Mouse (Mus musculus): ENCODE measurements around the gene Tead1.
"Not testable (repeated sequence)": the region's sequence is repeated elsewhere in the genome, so short reads cannot be mapped to it uniquely, and the experiment has no call there.

The Tead1 gene

GRCm38 (mm10) chr7:112918279-112918991 is 239.3 kb downstream of the Tead1 start:
- DNase-seq (ENCODE audit: low spot score in 2 of 2): no peak

DNA sequence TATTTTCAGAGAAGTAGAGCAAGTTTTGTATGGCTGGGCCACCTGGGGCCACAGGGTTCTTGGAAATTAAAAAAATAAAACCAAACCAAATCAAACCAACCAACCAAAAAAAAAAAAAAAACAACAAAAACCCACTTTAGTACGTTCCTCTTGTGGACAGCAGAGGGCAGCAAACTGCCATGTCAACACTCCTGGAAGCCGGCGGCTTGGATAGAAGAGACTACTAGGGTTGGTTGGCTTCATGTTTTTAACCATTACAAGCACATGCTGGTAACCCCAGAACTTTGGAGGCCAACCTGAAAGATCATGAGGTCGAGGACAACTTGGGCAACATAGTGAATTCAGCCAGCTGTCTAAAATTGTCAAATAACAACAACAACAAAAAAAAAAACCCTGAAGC is 240.7 kb downstream of the Tead1 start:
- peak in 1 of 2 experiments; percentile 3 for DNase-seq (ENCODE audit: low spot score in 2 of 2)

- DNase-seq (ENCODE audit: low spot score in 2 of 2): no peak
These were observed 243.7 kb downstream of the Tead1 start for GRCm38 (mm10) chr7:112922801-112923200.

GRCm38 (mm10) chr7:112923712-112924111 is 244.6 kb downstream of the Tead1 start:
- DNase-seq (ENCODE audit: low spot score in 2 of 2): no peak

DNA sequence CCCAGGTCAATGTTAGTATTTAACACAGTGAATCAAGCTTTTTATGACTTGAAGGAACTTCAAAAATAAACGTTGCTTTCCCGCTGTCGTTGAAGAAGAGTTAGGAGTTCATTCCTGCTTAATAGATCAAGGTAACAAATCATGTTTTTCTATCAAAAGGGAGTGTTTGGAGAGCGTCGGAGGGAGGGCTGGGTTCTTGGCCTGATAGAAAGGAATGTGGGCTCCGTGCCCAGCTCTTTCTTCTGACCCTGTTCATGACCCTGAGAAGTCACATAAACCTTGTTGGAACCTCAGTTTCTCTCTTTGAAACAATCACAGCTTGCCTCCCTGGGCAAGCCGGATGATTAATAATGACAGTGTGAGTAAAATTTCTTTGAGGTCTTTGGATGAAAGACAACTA is 251.6 kb downstream of the Tead1 start:
- DNase-seq (ENCODE audit: low spot score in 2 of 2): no peak

GRCm38 (mm10) chr7:112935876-112936275 is 256.8 kb downstream of the Tead1 start:
- DNase-seq (ENCODE audit: low spot score in 2 of 2): not testable (repeated sequence)

GRCm38 (mm10) chr7:112937089-112937488 is 258.0 kb downstream of the Tead1 start:
- DNase-seq (ENCODE audit: low spot score in 2 of 2): no peak

DNA sequence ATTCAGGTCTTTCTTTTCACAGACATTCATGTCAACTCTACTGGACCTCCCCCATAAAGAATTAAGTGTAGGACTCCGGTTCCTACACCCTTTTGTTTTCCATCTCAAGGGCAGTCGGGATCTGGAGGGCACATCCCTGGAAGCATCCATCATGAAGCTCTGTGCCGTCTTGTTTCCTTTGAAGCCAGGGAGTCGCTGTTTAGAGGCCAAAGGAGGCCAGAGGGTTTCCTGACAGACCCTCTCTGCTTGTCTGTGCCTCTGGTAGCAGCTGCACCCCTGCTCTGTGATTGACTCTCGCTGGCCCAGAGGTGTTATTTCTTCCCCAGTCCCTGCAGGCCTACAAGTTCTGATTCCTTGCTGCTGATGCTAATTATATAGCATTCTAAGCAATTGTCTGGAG is 259.8 kb downstream of the Tead1 start:
- no peak for DNase-seq (ENCODE audit: low spot score in 2 of 2)

DNA sequence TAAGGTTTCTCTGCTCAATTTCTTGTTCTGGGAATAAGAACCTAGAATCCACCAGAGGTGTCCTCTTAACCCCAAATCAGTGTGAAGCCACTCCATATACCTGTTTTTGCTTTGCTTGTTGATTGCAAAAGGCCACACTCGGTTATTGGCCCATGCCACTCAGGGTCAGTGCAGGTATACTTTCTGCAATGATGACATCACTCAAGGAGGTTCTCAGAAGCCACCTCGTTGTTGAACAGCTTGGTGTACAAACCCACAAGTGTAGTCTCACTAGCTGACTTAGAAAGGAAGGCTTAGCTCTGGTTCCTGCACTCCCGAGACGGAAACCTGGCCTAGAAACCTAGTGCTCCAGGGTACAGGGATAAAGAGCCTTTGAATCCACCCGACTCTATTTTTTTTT is 263.4 kb downstream of the Tead1 start:
- no peak for DNase-seq (ENCODE audit: low spot score in 2 of 2)

- no peak for DNase-seq (ENCODE audit: low spot score in 2 of 2)
These were observed 263.9 kb downstream of the Tead1 start for GRCm38 (mm10) chr7:112943056-112943455.

DNA sequence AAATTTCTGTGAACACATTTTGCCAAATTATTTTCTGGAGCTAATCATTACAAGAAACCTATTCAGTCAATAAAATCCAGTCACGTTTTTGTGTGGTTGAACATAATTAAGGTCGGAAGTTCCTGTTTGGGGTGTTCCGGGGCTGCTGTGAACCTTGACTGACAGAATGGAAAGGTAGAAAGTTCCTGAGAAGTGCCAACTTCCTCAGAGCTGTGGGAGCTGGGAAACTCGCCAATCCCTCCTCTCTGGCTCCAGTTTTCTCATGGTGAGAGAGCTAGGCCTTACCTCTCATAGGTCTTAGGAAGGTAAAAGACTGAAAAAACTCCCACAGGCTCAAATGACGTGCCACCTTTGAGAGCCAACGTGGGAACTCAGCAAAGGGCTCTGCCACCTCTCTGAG is 267.6 kb downstream of the Tead1 start:
- DNase-seq (ENCODE audit: low spot score in 2 of 2): no peak

- peak in 1 of 2 experiments; percentile 7 for DNase-seq (ENCODE audit: low spot score in 2 of 2)
These were observed 274.7 kb downstream of the Tead1 start, which contains the start of gene Rassf10 for GRCm38 (mm10) chr7:112953777-112954291. TSS of gene Rassf10 (plus strand) at chr7:112953962.

GRCm38 (mm10) chr7:112954351-112955102 is 275.4 kb downstream of the Tead1 start:
- no peak for DNase-seq (ENCODE audit: low spot score in 2 of 2)

- DNase-seq (ENCODE audit: low spot score in 2 of 2): no peak
These were observed 276.1 kb downstream of the Tead1 start for GRCm38 (mm10) chr7:112955103-112955827.

DNA sequence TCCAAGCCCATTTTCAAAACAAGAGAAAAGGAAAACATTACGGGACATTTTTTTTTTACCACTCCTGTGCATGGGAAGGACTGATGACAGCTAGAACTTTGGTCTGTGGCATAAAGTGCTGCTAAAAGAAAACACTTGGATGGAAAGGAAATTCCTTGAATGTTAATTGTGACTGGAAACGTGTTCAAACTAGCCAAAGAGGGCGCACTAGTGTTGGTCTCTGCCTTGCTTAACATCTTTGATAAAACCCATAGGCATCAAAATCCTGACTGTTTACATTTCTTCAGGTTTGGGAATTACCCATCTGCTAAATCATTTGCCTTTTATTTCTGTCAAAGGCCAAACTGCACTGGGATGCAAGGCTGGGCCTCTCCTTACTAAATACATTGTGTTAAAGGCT is 276.8 kb downstream of the Tead1 start:
- DNase-seq (ENCODE audit: low spot score in 2 of 2): no peak
